Mouse (Mus musculus) liver, adult 2 months (tissue): Measurements from ENCODE around the gene Gm7138.
"Not testable (repeated sequence)": the region's sequence is repeated elsewhere in the genome, so short reads cannot be mapped to it uniquely, and the experiment has no call there.

ENCODE experiments used
- CTCF ChIP-seq: fragments of 200-500 bp; IDR thresholded peaks from 2 replicates; pipeline ENCODE4 v1.5.1; 2011; ENCODE audit warnings: low read depth, low read length, control low read depth
- POLR2A ChIP-seq: fragments of 200-500 bp; IDR thresholded peaks from 2 replicates; pipeline ENCODE4 v1.6.1; 2011; ENCODE audit warnings: low read length, control low read depth; ENCODE audit not compliant: insufficient read depth; ENCODE audit errors: extremely low read depth

DNA sequence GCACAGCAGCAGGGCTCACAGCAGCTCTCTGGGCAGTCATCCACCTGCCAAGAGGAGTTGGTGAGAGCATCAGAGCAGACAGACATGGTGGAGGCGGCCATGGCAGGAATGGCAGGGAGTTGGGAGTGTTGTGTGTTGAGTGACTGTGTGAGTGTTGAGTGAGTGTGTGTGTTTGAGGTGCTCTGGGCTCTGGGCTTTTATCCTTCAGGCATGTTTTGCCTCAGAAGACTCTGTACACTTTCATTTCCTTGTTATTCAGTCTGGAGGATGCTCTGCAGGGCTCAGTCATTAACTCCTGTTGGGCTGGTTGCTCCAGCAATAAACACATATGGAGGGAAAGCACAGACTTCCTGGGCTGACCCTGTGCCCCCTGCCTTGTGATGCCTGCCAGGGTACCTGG is 5.5 kb downstream of the Gm7138 start, which contains the start of gene Gm3238:
- not testable (repeated sequence) for TF ChIP-seq CTCF, POLR2A
